12 mouse cellular contexts compared by ENCODE assay signal in the genomic region with DNA sequence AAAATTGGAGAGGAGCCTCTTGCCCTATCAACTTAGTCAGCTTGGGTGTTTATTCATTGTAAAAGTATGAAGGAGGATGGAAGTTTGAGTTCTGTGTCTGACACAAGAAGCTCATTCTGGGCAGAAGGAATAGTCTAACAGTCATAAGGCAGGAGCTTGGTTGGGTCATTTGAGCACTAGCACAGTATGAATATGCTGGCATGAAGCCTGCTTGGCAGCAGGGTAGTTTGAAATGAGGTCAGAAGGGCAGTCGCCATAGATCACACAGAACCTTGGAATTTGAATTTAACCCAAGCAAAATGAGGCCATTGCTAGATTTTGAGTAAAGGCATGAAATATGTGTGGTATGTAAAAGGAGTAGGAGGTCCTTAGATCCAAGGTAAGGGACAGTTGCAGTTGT.
A peak's percentile ranks its signal among the peaks of the same experiment; 100 is the strongest.
DNase-seq lines count a peak whose midpoint lies in the region.
"Had no signal": no experiment of that assay in that cellular context is flagged by ENCODE, and none has a peak within 500 bp of the region (broad histone marks: within the 10 kb centered on the region; RNA-seq: fewer than 3 reads in every experiment).

No protein-coding gene starts in this region.

- peak; percentile 14 to 15 for DNase-seq in cerebellum, postnatal 10 days
- no peak for DNase-seq in cerebellum, adult 9-10 months
- peak; percentile 90 for DNase-seq in 3T3-L1 (ENCODE audit: low read depth, low spot score)
- peak; percentile 60 for DNase-seq in adrenal gland, postnatal 14 days
- DNase-seq in kidney, postnatal 14 days, result peak; percentile 60
- DNase-seq in left cerebral cortex, adult 9 months (ENCODE audit: low spot score in 2 of 2), result no peak
- no peak for DNase-seq in testis, postnatal 14 days (ENCODE audit: low spot score)
- DNase-seq: cerebellum, adult 9-11 months; gastrocnemius, postnatal 36 days; lung, adult 2 months; midbrain, embryonic 14.5 days; thymus, postnatal 14 days had no signal

Comparison
In these comparisons a context has a peak if more than half of its experiments do, and no peak if none do; other contexts are left out.
1. DNase-seq: peak in cerebellum, postnatal 10 days (2 of 2), 3T3-L1 (single experiment), adrenal gland, postnatal 14 days (single experiment) and kidney, postnatal 14 days (single experiment); none in cerebellum, adult 9-10 months (single experiment), left cerebral cortex, adult 9 months (0 of 2) and testis, postnatal 14 days (single experiment).